Mouse (Mus musculus): ENCODE results near the gene Ttyh1. TPM values are rescaled to one million over a fixed set of nuclear protein-coding genes. Genes with fewer than 3 reads are reported as not detected.

Ttyh1 gene
- polyA plus RNA-seq, 2 experiments = 1.9 to 4.8 TPM

DNA sequence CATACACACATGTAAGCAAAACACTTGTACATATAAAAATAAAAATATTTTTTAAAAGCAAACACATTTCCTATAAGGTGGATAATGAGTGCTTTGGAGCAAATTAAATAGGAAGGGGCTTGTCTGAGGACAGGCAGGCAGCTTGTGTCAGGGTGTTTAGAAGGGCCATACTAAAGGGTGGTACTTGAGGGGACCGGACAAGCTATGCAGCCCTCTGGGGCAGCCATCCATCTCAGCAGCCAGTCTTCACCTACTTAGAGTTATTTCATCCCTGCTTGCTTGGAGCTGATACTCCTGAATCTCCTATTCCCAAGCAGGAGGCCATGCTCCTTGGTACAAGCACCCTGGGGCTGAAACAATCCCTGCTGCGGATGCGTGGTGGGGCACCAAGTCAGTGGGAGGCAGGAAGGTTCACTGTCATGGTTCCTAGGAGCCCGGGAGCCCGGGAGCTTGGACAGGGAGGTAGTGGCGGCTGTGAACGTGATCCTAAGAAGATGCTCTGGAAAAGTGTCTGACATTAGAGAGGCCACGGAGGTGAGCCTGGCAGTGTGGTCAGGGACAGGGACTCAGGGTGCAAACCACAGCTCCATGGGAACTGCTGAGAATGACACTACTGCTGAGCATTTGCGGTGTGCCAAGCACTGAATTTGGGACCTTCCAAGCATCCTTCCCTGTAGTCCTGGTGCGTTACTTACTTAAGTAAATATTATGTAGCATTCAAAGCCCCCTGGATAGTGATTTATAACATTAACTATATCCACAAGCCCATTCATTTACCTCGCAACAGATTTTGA, 8.0 kb downstream of the Ttyh1 start:
- Histone ChIP-seq H3K4me2 (replicated peaks; ENCODE audit: low read depth, low read length, severe bottlenecking) (no peak overlapping the region), H3K4me3 (replicated peaks; ENCODE audit: low read length) (no peak overlapping the region), H3K27ac (replicated peaks; ENCODE audit: low read depth, low read length) (no peak overlapping the region), H3K4me1 (ENCODE audit: control insufficient read depth, insufficient read depth, low read length) (no peaks in the 10 kb centered on the region), H3K27me3 (ENCODE audit: control insufficient read depth, insufficient read depth, low read length) (no peaks in the 10 kb centered on the region), H3K36me3 (ENCODE audit: control insufficient read depth, insufficient read depth, low read length) (no peaks in the 10 kb centered on the region), H3K9me3 (ENCODE audit: control insufficient read depth, low read length) (no peaks in the 10 kb centered on the region), H3K9ac (ENCODE audit: low read depth, low read length, severe bottlenecking) (no peak overlapping the region; the same call in 1 of the 2 replicates)
- ATAC-seq (ENCODE audit: low FRiP score, low read depth) (no peak), DNase-seq (ENCODE audit: low spot score) (no peak)
- no peak for TF ChIP-seq POLR2A (IDR thresholded peaks at IDR 0.05; ENCODE audit: borderline replicate concordance, extremely low read depth, insufficient read depth, insufficient read length)
- WGBS = 82% methylated on average over 11 of the region's 11 CpGs

DNA sequence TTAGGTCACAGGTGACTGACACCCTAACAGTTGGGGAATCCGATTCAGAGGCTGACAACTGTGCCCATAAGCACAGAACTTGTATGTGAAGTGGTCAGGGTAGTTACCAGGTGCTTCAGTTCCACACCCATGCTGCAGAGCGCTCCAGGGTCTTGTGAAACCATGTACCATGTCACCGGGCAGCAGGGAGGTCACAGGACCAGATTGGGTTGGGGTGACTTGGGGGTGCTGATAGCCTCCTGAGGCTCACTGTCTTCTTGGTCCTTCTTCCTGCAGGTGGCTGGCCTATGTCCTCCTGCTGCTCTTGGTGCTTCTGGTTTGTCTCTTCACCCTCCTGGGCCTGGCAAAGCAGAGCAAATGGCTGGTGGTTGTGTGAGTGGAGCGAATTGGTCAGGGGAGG, 8.7 kb downstream of the Ttyh1 start:
- Histone ChIP-seq H3K36me3 (ENCODE audit: control insufficient read depth, insufficient read depth, low read length) (no peaks in the 10 kb centered on the region), H3K4me1 (ENCODE audit: control insufficient read depth, insufficient read depth, low read length) (no peaks in the 10 kb centered on the region), H3K27ac (replicated peaks; ENCODE audit: low read depth, low read length) (no peak overlapping the region), H3K9me3 (ENCODE audit: control insufficient read depth, low read length) (no peaks in the 10 kb centered on the region), H3K27me3 (ENCODE audit: control insufficient read depth, insufficient read depth, low read length) (no peaks in the 10 kb centered on the region), H3K9ac (ENCODE audit: low read depth, low read length, severe bottlenecking) (no peak overlapping the region), H3K4me3 (replicated peaks; ENCODE audit: low read length) (no peak overlapping the region), H3K4me2 (replicated peaks; ENCODE audit: low read depth, low read length, severe bottlenecking) (no peak overlapping the region)
- DNase-seq (ENCODE audit: low spot score) (no peak), ATAC-seq (ENCODE audit: low FRiP score, low read depth) (no peak)
- TF ChIP-seq POLR2A (IDR thresholded peaks at IDR 0.05; ENCODE audit: borderline replicate concordance, extremely low read depth, insufficient read depth, insufficient read length) = no peak
- 87% methylated on average over 4 of the region's 4 CpGs for WGBS

DNA sequence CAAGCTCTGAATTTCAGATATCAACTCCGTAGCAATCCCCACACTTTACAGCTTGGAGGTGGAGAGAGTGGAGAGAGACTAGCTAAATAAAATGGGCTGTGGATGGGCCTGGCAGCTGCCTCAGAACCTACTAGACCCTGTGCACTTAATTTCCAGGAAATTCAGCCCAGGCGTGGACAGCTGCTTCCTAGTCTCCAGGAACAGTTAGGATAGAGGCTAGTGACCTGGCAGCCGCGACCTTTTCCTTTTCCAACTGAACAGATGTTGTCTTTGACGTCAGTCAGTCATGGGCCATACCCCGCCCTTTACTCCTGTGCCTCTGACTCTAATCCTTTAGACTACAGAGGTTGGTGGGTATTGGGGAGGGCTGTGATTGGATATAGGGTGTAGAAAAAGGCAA, 9.7 kb downstream of the Ttyh1 start:
- 48% methylated on average over 6 of the region's 6 CpGs for WGBS
- Histone ChIP-seq H3K4me1 (ENCODE audit: control insufficient read depth, insufficient read depth, low read length) (no peaks in the 10 kb centered on the region), H3K4me3 (replicated peaks; ENCODE audit: low read length) (no peak overlapping the region), H3K27me3 (ENCODE audit: control insufficient read depth, insufficient read depth, low read length) (no peaks in the 10 kb centered on the region), H3K9me3 (ENCODE audit: control insufficient read depth, low read length) (no peaks in the 10 kb centered on the region), H3K27ac (replicated peaks; ENCODE audit: low read depth, low read length) (no peak overlapping the region), H3K9ac (ENCODE audit: low read depth, low read length, severe bottlenecking) (0 out of 2 replicates have a peak overlapping the region, but pooled peaks have one; percentile 25), H3K36me3 (ENCODE audit: control insufficient read depth, insufficient read depth, low read length) (no peaks in the 10 kb centered on the region), H3K4me2 (replicated peaks; ENCODE audit: low read depth, low read length, severe bottlenecking) (no peak overlapping the region)
- no peak for TF ChIP-seq POLR2A (IDR thresholded peaks at IDR 0.05; ENCODE audit: borderline replicate concordance, extremely low read depth, insufficient read depth, insufficient read length)
- ATAC-seq (ENCODE audit: low FRiP score, low read depth) (no peak), DNase-seq (ENCODE audit: low spot score) (no peak)

DNA sequence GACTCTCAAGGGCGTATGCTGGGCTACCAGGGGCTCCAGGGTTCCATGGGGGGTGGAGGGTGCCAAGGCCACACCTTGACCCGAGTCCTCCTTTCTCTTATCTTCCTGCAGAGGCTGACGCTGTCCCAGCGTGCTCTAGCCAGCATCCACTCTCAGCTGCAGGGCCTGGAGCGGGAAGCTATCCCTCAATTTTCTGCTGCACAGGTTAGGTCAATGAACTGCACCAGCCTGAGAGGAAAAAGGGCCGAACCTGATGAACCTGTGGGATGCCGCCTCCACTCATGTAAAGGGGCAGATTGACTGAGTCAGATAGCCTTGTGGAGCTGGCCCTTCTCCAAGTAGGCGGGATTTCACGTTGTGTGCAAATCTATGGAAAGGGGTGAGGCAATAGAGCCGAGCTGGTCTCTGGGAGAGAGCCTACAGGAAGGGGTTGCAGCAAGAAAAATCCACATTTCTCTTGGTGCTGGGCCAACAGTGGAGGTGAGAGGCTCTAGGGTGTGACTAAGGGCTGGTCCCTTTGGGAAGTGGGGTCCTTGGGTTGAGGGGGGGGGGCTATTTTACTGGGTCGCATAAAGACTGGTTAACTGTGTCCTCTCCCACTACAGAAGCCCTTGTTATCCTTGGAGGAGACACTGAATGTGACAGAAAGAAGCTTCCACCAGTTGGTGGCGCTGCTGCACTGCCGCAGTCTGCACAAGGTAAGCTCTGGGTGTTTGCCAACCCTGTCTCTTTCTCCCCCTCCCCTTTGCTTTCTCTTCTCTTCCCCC, 11.7 kb downstream of the Ttyh1 start:
- ATAC-seq (ENCODE audit: low FRiP score, low read depth) = peak; percentile 66; the same call in 1 of the 2 replicates

DNA sequence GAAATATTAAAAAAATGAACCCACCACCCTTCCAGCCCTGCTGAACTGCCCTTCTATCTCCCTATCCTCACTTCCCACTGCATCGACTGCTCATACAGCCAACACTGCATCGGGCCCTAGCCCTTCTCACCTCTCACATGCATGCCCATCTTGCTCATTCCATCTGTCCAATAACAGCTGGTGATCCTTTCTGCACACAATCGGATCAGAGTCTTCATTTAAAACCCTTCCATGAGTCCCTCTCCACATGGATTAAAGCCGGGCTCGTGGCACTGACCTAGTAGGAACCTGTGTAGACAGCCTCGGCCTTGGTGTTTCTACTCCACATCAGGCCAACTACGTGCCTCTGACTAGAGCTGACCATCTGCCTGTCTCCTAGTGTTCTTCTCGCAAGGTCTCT, 12.8 kb downstream of the Ttyh1 start:
- DNase-seq (ENCODE audit: low spot score) (no peak), ATAC-seq (ENCODE audit: low FRiP score, low read depth) (no peak)
- WGBS = 89% methylated on average over 8 of the region's 8 CpGs
- H3K4me1 ChIP-seq (ENCODE audit: control insufficient read depth, insufficient read depth, low read length) = no peaks in the 10 kb centered on the region
- H3K4me2 ChIP-seq (replicated peaks; ENCODE audit: low read depth, low read length, severe bottlenecking) = no peak overlapping the region
- H3K36me3 ChIP-seq (ENCODE audit: control insufficient read depth, insufficient read depth, low read length) = no peaks in the 10 kb centered on the region
- TF ChIP-seq POLR2A (IDR thresholded peaks at IDR 0.05; ENCODE audit: borderline replicate concordance, extremely low read depth, insufficient read depth, insufficient read length) = no peak
- H3K9me3 ChIP-seq (ENCODE audit: control insufficient read depth, low read length) = no peaks in the 10 kb centered on the region
- no peak overlapping the region for H3K9ac ChIP-seq (ENCODE audit: low read depth, low read length, severe bottlenecking)
- no peaks in the 10 kb centered on the region for H3K27me3 ChIP-seq (ENCODE audit: control insufficient read depth, insufficient read depth, low read length)
- H3K27ac ChIP-seq (replicated peaks; ENCODE audit: low read depth, low read length) = no peak overlapping the region
- H3K4me3 ChIP-seq (replicated peaks; ENCODE audit: low read length) = no peak overlapping the region

More for the DNA sequence above, 11.7 kb downstream of the Ttyh1 start:
- Histone ChIP-seq H3K27me3 (ENCODE audit: control insufficient read depth, insufficient read depth, low read length) (no peaks in the 10 kb centered on the region), H3K36me3 (ENCODE audit: control insufficient read depth, insufficient read depth, low read length) (no peaks in the 10 kb centered on the region), H3K4me3 (replicated peaks; ENCODE audit: low read length) (no peak overlapping the region), H3K4me1 (ENCODE audit: control insufficient read depth, insufficient read depth, low read length) (no peaks in the 10 kb centered on the region), H3K9me3 (ENCODE audit: control insufficient read depth, low read length) (no peaks in the 10 kb centered on the region), H3K9ac (ENCODE audit: low read depth, low read length, severe bottlenecking) (peak overlapping the region; percentile 3; the same call in 1 of the 2 replicates), H3K27ac (replicated peaks; ENCODE audit: low read depth, low read length) (no peak overlapping the region), H3K4me2 (replicated peaks; ENCODE audit: low read depth, low read length, severe bottlenecking) (peak overlapping the region; percentile 25; the same call in 1 of the 2 replicates)
- 47% methylated on average over 12 of the region's 13 CpGs for WGBS
- DNase-seq (ENCODE audit: low spot score) = peak; percentile 93
- no peak for TF ChIP-seq POLR2A (IDR thresholded peaks at IDR 0.05; ENCODE audit: borderline replicate concordance, extremely low read depth, insufficient read depth, insufficient read length)

All from limb, embryonic 14.5 days (tissue).